Mouse (Mus musculus) heart, embryonic 10.5 days (tissue): ENCODE results near the gene S100a5. TPM values are rescaled to one million over a fixed set of nuclear protein-coding genes. Genes with fewer than 3 reads are reported as not detected.
A peak's percentile ranks its signal among the peaks of the same experiment; 100 is the strongest.

Source experiments
- DNase-seq: peaks from one replicate; pipeline ENCODE4 v3.0.0-alpha.2; 2017; ENCODE audit warnings: low spot score
- H3K27ac ChIP-seq: fragments of 300-500 bp; sonication (generic); 2 replicates; pipeline ENCODE4 v1.5.1; 2016; ENCODE audit warnings: mild to moderate bottlenecking
- H3K27me3 ChIP-seq: fragments of 300-500 bp; sonication (generic); 2 replicates; pipeline ENCODE4 v1.6.1; 2016; ENCODE audit warnings: mild to moderate bottlenecking; ENCODE audit not compliant: poor library complexity, insufficient read depth, severe bottlenecking
- H3K36me3 ChIP-seq: fragments of 300-500 bp; sonication (generic); 2 replicates; pipeline ENCODE4 v1.6.1; 2016; ENCODE audit warnings: mild to moderate bottlenecking, moderate library complexity
- H3K4me1 ChIP-seq: fragments of 300-500 bp; sonication (generic); 2 replicates; pipeline ENCODE4 v1.6.1; 2016; ENCODE audit warnings: mild to moderate bottlenecking
- H3K4me3 ChIP-seq: fragments of 300-500 bp; sonication (generic); 2 replicates; pipeline ENCODE4 v1.5.1; 2016; ENCODE audit warnings: mild to moderate bottlenecking, moderate library complexity
- H3K9me3 ChIP-seq: fragments of 300-500 bp; sonication (generic); 2 replicates; pipeline ENCODE4 v1.6.1; 2016; ENCODE audit warnings: mild to moderate bottlenecking, moderate library complexity
- WGBS: fragments of 180-500 bp; shearing (Covaris S2); methylation state at CpG from one replicate; pipeline ENCODE4 v1.1.7; 2016; 5-methylcytosine and 5-hydroxymethylcytosine counted together
- polyA plus RNA-seq: library from polyadenylated mRNA; unstranded; fragments of >200 nt; fragmentation: Nextera tagmentation; extraction: Ambion mirVana; gene quantifications from 2 replicates; pipeline ENCODE4 v1.2.1, GENCODE M21; 2016

Gene S100a5
- polyA plus RNA-seq, 1 experiment from 2014 or later = not detected

DNA sequence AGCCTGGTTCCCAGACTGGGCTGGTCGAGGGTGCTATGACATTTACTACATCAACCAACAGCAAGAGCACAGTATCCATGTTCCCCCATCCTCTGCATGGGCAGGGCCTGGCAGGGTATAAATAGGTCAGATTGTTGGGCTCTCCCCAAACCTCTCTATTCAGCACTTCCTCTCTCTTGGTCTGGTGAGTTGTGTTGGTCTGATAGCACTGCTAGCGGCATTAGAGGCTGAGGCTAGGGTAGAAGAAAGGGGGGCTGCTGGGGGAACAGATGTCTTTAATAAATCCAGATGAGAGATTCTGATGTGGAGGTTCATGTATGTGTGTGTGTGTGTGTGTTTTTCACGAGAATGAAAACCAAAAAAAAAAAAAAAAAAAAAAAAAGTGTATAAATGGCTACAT, 4.7 kb upstream of the S100a5 start, which contains the start of gene S100a4:
Gene S100a4, plus strand, starts transcription at position 149 of the 400 bp plus-strand sequence.
- Histone ChIP-seq H3K36me3 (no peaks in the 10 kb centered on the region), H3K27ac (0 out of 2 replicates have a peak within 1 kb of the TSS, but pooled peaks have one; percentile 13), H3K27me3 (no peaks in the 10 kb centered on the region), H3K4me3 (no peak within 1 kb of the TSS), H3K4me1 (0 out of 2 replicates have a peak, but pooled peaks cover 15% of the 10 kb centered on the region), H3K9me3 (no peaks in the 10 kb centered on the region)
- DNase-seq = no peak
- 47% methylated on average over 3 of the region's 3 CpGs for WGBS

DNA sequence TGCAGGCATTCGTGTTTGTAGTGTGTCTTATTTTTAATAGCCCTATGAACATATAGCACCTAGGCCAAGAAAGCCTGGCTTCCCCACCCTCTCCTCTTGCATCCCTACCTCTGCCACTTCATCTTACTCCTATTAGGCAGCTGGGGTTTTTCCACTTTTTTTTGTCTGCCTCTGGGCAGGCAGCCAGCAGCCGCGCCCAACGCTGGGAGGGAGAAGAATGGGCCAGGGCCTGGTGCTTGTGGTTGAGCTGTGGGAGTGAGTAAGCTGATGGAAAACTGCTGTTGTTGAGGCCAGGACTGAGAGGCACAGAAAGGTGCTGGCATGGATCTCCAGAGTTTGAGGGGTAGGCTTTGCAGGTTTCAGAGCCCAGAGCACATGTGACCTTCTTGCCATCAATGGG, 3.9 kb upstream of the S100a5 start:
- 69% methylated on average over 4 of the region's 4 CpGs for WGBS
- peak; percentile 82 for DNase-seq
- Histone ChIP-seq H3K4me1 (0 out of 2 replicates have a peak, but pooled peaks cover 15% of the 10 kb centered on the region), H3K4me3 (no peak overlapping the region), H3K27ac (0 out of 2 replicates have a peak overlapping the region, but pooled peaks have one; percentile 13), H3K9me3 (no peaks in the 10 kb centered on the region), H3K36me3 (no peaks in the 10 kb centered on the region), H3K27me3 (no peaks in the 10 kb centered on the region)

DNA sequence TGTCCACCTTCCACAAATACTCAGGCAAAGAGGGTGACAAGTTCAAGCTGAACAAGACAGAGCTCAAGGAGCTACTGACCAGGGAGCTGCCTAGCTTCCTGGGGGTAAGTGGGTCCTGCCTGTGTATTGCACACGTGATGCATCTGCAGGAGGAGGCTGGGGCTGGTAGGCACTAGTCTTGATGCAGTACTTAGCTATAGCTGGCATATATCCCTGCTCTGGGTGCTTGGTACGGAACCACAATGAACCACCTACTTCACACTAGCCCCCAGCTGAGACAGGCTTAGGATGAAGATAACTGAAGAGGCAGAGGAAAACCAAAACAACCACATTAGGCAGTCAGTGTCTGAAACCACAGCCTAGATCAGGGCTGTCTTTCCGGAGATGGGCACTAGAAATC, 3.3 kb upstream of the S100a5 start:
- Histone ChIP-seq H3K4me1 (0 out of 2 replicates have a peak, but pooled peaks cover 15% of the 10 kb centered on the region), H3K27me3 (no peaks in the 10 kb centered on the region), H3K27ac (no peak overlapping the region), H3K36me3 (no peaks in the 10 kb centered on the region), H3K4me3 (no peak overlapping the region), H3K9me3 (no peaks in the 10 kb centered on the region)
- WGBS = 78% methylated on average over 3 of the region's 3 CpGs
- no peak for DNase-seq

DNA sequence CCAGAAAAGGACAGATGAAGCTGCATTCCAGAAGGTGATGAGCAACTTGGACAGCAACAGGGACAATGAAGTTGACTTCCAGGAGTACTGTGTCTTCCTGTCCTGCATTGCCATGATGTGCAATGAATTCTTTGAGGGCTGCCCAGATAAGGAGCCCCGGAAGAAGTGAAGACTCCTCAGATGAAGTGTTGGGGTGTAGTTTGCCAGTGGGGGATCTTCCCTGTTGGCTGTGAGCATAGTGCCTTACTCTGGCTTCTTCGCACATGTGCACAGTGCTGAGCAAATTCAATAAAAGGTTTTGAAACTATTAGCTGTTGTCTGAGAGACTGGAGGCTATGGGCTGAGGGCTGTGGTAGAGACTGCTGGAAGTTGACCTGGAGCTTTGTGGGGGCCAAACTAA, 2.6 kb upstream of the S100a5 start:
- H3K4me1 ChIP-seq = 0 out of 2 replicates have a peak, but pooled peaks cover 15% of the 10 kb centered on the region
- H3K27me3 ChIP-seq = no peaks in the 10 kb centered on the region
- no peak for DNase-seq
- H3K27ac ChIP-seq = no peak overlapping the region
- no peaks in the 10 kb centered on the region for H3K36me3 ChIP-seq
- WGBS = 72% methylated on average over 2 of the region's 2 CpGs
- no peaks in the 10 kb centered on the region for H3K9me3 ChIP-seq
- H3K4me3 ChIP-seq = no peak overlapping the region

DNA sequence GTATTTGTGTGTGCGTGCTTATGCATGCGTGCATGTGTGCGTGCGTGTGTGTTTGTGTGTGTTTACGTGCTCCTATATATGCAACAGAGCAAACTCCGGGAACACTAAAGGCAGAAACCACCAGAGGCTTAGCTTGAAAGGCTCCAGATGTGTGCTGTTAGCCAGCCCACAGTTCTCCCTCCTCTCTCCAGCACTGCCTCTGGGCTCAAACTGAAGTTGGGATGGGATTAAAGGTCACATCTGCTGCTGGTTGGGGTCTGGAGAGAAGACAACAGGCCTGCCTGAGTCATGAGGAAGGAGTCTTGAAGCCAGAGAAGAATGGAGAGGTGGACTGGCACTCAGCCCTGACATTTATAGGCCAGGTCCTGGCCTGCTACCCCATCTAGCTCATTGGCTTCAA, 2.1 kb upstream of the S100a5 start:
- H3K9me3 ChIP-seq = no peaks in the 10 kb centered on the region
- no peaks in the 10 kb centered on the region for H3K27me3 ChIP-seq
- no peak overlapping the region for H3K27ac ChIP-seq
- H3K4me3 ChIP-seq = no peak overlapping the region
- WGBS = 86% methylated on average over 6 of the region's 6 CpGs
- DNase-seq = no peak
- no peaks in the 10 kb centered on the region for H3K36me3 ChIP-seq
- 0 out of 2 replicates have a peak, but pooled peaks cover 15% of the 10 kb centered on the region for H3K4me1 ChIP-seq

DNA sequence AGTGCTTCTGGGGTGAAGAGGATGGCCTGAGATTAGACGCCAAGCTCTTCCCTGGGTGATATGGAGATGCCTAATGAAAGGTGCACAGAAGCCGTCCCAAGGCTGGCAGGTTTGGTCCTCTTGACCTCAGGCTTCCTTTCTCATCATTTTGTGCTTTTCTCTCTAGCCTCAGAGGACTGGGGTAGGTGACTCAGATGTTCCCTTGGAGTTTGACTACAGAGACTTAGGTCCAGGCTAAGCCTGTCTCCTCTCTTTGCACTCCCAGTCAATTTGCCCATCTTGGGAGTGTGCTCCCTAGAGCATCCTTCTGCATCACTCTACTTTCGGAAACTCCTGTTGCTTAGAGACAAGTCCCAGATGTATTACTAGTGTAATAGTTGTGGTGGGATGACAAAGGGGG, 962 bp upstream of the S100a5 start:
- DNase-seq = no peak
- Histone ChIP-seq H3K36me3 (no peaks in the 10 kb centered on the region), H3K27me3 (no peaks in the 10 kb centered on the region), H3K9me3 (no peaks in the 10 kb centered on the region), H3K4me3 (no peak overlapping the region), H3K4me1 (0 out of 2 replicates have a peak, but pooled peaks cover 15% of the 10 kb centered on the region), H3K27ac (no peak overlapping the region)
- 74% methylated on average over 3 of the region's 3 CpGs for WGBS

DNA sequence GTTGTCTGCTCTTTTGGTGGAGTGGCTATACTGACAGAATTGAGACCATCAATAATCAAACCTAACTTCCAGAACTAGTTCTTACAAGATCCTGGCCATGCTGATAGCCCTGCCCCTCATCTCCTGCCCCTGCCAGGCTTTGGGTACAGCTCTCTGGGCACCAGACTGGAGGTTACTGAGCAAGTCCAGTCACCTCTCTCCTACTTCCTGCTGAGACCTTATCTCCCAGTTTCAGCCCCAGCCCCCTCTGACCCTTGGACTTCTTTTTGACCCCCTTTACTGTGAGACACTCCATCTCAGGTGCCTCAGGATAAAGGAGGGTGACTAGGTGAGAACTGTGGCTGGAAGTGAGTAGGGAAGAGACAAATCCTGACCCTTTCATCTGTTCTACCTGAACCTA, 779 bp downstream of the S100a5 start:
- no peak overlapping the region for H3K27ac ChIP-seq
- no peak for DNase-seq
- H3K36me3 ChIP-seq = no peaks in the 10 kb centered on the region
- peaks cover 21% of the 10 kb centered on the region for H3K4me1 ChIP-seq
- peaks cover 11% of the 10 kb centered on the region; the same call in 1 of the 2 replicates for H3K27me3 ChIP-seq
- H3K9me3 ChIP-seq = no peaks in the 10 kb centered on the region
- H3K4me3 ChIP-seq = no peak overlapping the region

DNA sequence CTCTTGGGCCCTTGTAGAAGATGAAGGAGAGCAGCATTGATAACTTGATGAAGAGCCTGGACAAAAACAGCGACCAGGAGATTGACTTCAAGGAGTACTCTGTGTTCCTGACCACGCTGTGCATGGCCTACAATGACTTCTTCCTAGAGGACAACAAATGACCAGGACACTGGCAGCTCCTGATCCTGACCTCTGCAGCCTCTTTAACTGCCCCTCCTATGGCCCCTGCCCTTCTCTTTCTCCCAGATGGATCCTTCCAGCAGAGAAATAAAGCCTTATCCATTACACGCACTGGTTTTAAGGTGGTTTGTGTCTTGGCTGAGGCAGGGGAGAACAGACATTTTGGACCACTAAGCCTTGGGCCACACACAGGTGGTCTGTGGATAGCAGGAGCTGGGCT, 3.2 kb downstream of the S100a5 start:
- peaks cover 16% of the 10 kb centered on the region; the same call in 1 of the 2 replicates for H3K27me3 ChIP-seq
- H3K4me1 ChIP-seq = peaks cover 15% of the 10 kb centered on the region
- H3K27ac ChIP-seq = no peak overlapping the region
- H3K36me3 ChIP-seq = no peaks in the 10 kb centered on the region
- WGBS = 84% methylated on average over 3 of the region's 3 CpGs
- DNase-seq = no peak
- H3K4me3 ChIP-seq = no peak overlapping the region
- H3K9me3 ChIP-seq = no peaks in the 10 kb centered on the region

DNA sequence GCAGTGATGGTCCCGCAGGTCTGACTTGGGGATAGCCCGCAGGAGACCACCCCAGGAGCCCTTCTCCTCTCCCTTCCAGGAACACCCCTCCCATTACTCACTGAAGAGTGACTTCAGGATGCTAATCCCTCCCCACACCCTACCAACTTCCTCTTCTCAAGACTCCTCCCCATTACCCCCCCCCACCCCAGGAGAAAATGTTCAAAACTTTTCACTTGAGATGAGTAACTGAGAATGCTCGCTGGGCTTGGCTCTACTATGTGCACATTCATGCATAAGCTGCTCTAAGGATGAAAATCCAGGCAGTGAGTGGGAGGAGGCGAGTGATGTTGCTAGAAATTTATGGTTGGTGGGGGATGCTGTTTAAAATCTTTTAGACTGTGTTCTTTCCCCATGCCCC, 3.7 kb downstream of the S100a5 start:
- peaks cover 16% of the 10 kb centered on the region; the same call in 1 of the 2 replicates for H3K27me3 ChIP-seq
- no peak for DNase-seq
- 59% methylated on average over 4 of the region's 4 CpGs for WGBS
- no peaks in the 10 kb centered on the region for H3K9me3 ChIP-seq
- H3K36me3 ChIP-seq = no peaks in the 10 kb centered on the region
- H3K27ac ChIP-seq = no peak overlapping the region
- H3K4me1 ChIP-seq = peaks cover 15% of the 10 kb centered on the region
- no peak overlapping the region for H3K4me3 ChIP-seq

DNA sequence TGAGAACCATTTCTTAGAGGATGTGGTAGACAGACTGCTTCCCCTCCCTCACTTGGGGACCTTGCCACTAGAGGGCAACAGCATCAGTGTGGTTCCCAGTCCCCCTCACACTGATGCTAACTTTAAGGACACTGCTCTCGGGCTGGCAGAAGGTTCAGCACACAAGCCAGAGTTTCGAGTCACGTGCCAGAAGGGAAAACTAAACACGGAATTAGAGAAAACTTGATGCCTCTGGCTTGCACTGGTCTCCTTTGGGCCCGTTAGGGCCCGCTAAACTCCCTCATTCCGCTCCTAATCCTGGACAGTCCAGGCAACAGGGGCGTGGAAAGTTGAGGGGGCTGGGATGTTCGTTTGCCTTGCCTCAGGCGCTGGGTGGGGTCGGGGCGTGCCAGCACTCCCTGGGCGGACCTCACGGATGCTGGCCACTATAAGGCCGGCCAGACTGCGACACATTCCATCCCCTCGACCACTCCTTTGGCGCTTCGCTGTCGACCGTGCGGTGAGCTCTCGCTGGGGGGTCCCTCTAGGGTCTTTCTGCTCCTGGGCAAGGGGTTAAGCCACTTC, 4.5 kb downstream of the S100a5 start, which contains the start of gene S100a6:
Gene S100a6, plus strand, starts transcription at position 155 of the 564 bp plus-strand sequence.
- no peak for DNase-seq
- Histone ChIP-seq H3K4me1 (peaks cover 15% of the 10 kb centered on the region), H3K4me3 (peak within 1 kb of the TSS; percentile 54), H3K36me3 (no peaks in the 10 kb centered on the region), H3K9me3 (no peaks in the 10 kb centered on the region), H3K27me3 (peaks cover 16% of the 10 kb centered on the region; the same call in 1 of the 2 replicates), H3K27ac (peak within 1 kb of the TSS; percentile 30; the same call in 1 of the 2 replicates)
- under 1% methylated on average over 23 of the region's 23 CpGs for WGBS

DNA sequence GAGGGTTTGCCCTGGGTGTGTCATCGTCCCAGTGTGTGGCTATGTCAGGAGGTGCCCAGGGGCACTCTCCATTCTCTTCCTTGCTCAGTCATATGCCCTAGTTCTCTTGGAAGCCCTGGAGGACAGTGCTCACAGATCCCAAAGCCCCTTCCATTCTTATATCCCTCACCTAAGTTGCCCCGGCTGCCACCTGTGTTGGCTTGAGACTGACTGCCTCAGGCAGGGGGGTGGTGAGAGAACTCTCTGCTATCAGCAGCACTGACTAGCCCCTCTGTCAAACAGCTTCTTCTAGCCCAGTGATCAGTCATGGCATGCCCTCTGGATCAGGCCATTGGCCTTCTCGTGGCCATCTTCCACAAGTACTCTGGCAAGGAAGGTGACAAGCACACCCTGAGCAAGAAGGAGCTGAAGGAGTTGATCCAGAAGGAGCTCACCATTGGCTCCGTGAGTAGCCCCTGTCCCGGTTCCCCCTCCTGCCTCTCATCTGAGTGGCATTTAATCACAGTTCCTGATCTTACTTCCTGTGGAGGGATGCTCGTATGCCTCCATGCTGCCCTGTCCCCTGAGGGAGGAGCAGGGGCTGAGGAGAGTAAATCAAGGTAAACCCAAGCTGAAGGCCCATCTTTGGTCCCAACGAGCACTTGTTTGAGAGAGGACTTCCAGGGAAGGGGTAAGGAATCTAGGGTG, 5.3 kb downstream of the S100a5 start:
- Histone ChIP-seq H3K27ac (no peak overlapping the region), H3K36me3 (no peaks in the 10 kb centered on the region), H3K27me3 (peaks cover 16% of the 10 kb centered on the region; the same call in 1 of the 2 replicates), H3K9me3 (no peaks in the 10 kb centered on the region), H3K4me3 (peak overlapping the region; percentile 54), H3K4me1 (peaks cover 15% of the 10 kb centered on the region)
- DNase-seq = no peak
- 52% methylated on average over 7 of the region's 7 CpGs for WGBS

DNA sequence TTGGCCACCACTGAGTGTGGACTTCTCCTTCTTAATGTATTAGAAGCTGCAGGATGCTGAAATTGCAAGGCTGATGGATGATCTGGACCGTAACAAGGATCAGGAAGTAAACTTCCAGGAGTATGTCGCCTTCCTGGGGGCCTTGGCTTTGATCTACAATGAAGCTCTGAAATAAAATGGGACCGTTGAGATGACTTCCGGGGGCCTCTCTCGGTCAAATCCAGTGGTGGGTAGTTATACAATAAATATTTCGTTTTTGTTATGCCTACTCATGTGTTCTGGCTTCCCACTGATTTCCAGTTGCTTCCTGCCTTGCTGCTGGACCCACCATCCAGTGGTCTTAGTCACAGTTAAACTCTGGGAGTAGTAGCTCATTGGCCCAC, 5.8 kb downstream of the S100a5 start:
- no peak for DNase-seq
- H3K27ac ChIP-seq = no peak overlapping the region
- H3K36me3 ChIP-seq = no peaks in the 10 kb centered on the region
- H3K27me3 ChIP-seq = peaks cover 16% of the 10 kb centered on the region; the same call in 1 of the 2 replicates
- H3K9me3 ChIP-seq = no peaks in the 10 kb centered on the region
- H3K4me1 ChIP-seq = peaks cover 15% of the 10 kb centered on the region
- WGBS = 84% methylated on average over 6 of the region's 6 CpGs
- H3K4me3 ChIP-seq = no peak overlapping the region

DNA sequence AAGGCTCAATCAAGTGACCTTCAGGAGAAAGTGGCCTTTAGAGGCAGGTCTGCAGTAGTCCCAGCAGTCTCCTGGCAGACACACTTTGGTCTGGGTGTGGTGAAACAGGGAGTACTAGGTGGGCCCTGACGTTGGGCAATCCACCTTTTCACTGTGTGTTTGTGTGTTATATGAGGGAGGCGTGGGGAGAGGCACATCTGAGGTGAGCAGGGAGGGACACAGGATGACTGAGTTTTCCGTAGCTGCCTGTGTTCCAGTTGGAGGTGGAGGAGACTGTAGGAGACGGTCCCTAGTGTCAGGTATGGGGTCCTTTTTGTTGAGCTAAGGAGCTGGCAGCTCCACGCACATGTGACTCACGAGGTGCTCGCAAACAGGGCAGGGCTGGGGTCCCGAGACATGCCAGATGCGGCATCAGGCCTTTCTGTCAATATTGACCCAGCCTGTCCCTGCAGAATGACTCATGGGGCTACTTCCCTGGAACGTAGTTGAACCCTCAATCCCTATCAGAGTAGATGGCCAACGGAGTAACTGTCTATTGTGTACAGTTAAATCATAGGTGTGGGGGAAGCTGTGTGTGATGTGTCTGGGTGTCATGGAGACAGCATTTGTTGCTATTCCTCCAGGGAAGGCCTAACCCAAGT, 6.4 kb downstream of the S100a5 start:
- DNase-seq = no peak
- H3K36me3 ChIP-seq = no peaks in the 10 kb centered on the region
- peaks cover 15% of the 10 kb centered on the region for H3K4me1 ChIP-seq
- peaks cover 16% of the 10 kb centered on the region; the same call in 1 of the 2 replicates for H3K27me3 ChIP-seq
- 70% methylated on average over 11 of the region's 11 CpGs for WGBS
- no peaks in the 10 kb centered on the region for H3K9me3 ChIP-seq
- H3K4me3 ChIP-seq = no peak overlapping the region
- no peak overlapping the region for H3K27ac ChIP-seq
